Mouse (Mus musculus) bone marrow, adult 2 months (tissue): Measurements from ENCODE around the gene Tec.

ENCODE experiments used
- CTCF ChIP-seq: fragments of 200-500 bp; IDR thresholded peaks from 2 replicates; pipeline ENCODE4 v1.5.1; 2011; ENCODE audit warnings: low read length, control low read depth; ENCODE audit not compliant: control insufficient read depth, insufficient read depth
- POLR2A ChIP-seq: fragments of 200-500 bp; IDR thresholded peaks from 2 replicates; pipeline ENCODE4 v1.6.1; 2011; ENCODE audit warnings: low read depth, mild to moderate bottlenecking, control low read depth, low read length, borderline replicate concordance; ENCODE audit not compliant: control insufficient read depth

- TF ChIP-seq CTCF (no peak), POLR2A (no peak)
Measured at GRCm38 (mm10) chr5:72808456-72809111, 59.7 kb downstream of the Tec start.
